In genomic region chr6:146281176-146281899, GRCm38 (mm10) we compare ENCODE assay signal across 9 mouse cellular contexts.
DNase-seq lines count a peak whose midpoint lies in the region; ATAC-seq and TF ChIP-seq lines count a peak whose summit lies in the region.
"Had no signal": no experiment of that assay in that cellular context is flagged by ENCODE, and none has a peak within 500 bp of the region (broad histone marks: within the 10 kb centered on the region; RNA-seq: fewer than 3 reads in every experiment).

No protein-coding gene starts in this region.

- peak; percentile 70 for ATAC-seq in megakaryocyte, adult 5-6 weeks (ENCODE audit: poor library complexity, severe bottlenecking)
- no peak for ATAC-seq in neural tube, embryonic 15.5 days (ENCODE audit: low FRiP score)

- H3K27me3 ChIP-seq in neural tube, embryonic 15.5 days (replicated peaks), result no peaks in the 10 kb centered on the region
- H3K27me3 ChIP-seq: liver, embryonic 13.5 days had no signal

- no peak overlapping the region for H3K4me2 ChIP-seq in neural tube, embryonic 15.5 days
- H3K4me2 ChIP-seq: liver, embryonic 13.5 days had no signal

- WGBS in neural tube, embryonic 15.5 days, result 87% methylated on average over 24 of the region's 24 CpGs

- TF ChIP-seq POLR2A in embryonic fibroblast, embryonic 13.5 days (IDR thresholded peaks at IDR 0.05; ENCODE audit: low read depth, low read length), result no peak

- H3K9me3 ChIP-seq in neural tube, embryonic 15.5 days (replicated peaks), result no peaks in the 10 kb centered on the region
- H3K9me3 ChIP-seq: liver, embryonic 13.5 days had no signal

- H3K9ac ChIP-seq in neural tube, embryonic 15.5 days (replicated peaks), result no peak overlapping the region
- H3K9ac ChIP-seq: liver, embryonic 13.5 days had no signal

- no peaks in the 10 kb centered on the region for H3K36me3 ChIP-seq in neural tube, embryonic 15.5 days
- H3K36me3 ChIP-seq: liver, embryonic 13.5 days had no signal

- no peak overlapping the region for H3K27ac ChIP-seq in embryonic fibroblast, embryonic 13.5 days (ENCODE audit: insufficient read depth, low read length)
- no peak overlapping the region for H3K27ac ChIP-seq in neural tube, embryonic 15.5 days (replicated peaks)
- H3K27ac ChIP-seq: liver, embryonic 13.5 days had no signal

- no peaks in the 10 kb centered on the region for H3K4me1 ChIP-seq in embryonic fibroblast, embryonic 13.5 days (ENCODE audit: control insufficient read depth, insufficient read depth, low read length)
- no peaks in the 10 kb centered on the region; the same call in 1 of the 2 replicates for H3K4me1 ChIP-seq in neural tube, embryonic 15.5 days
- H3K4me1 ChIP-seq: liver, embryonic 13.5 days had no signal

- H3K4me3 ChIP-seq in embryonic fibroblast, embryonic 13.5 days (ENCODE audit: insufficient read depth, low read length), result no peak overlapping the region
- no peak overlapping the region for H3K4me3 ChIP-seq in neural tube, embryonic 15.5 days (replicated peaks)
- H3K4me3 ChIP-seq: liver, embryonic 13.5 days had no signal

- peak; percentile 48 for DNase-seq in gastrocnemius, postnatal 10 days
- no peak for DNase-seq in gastrocnemius, postnatal 4 days (ENCODE audit: low spot score in 2 of 2)
- peak; percentile 65 for DNase-seq in right cerebral cortex, adult 18-20 months
- DNase-seq in right cerebral cortex, postnatal 36 days (ENCODE audit: low spot score in 2 of 2), result no peak
- DNase-seq in MN1 (ENCODE audit: low spot score), result no peak
- DNase-seq: liver, embryonic 13.5 days had no signal

- peak; percentile 32; the same call in 1 of the 2 replicates for TF ChIP-seq CTCF in embryonic fibroblast, embryonic 13.5 days (IDR thresholded peaks at IDR 0.05; ENCODE audit: borderline replicate concordance, insufficient read depth, low read length)

Comparison
In these comparisons a context has a peak if more than half of its experiments do, and no peak if none do; other contexts are left out.
1. DNase-seq: peak in gastrocnemius, postnatal 10 days (single experiment) and right cerebral cortex, adult 18-20 months (single experiment); none in gastrocnemius, postnatal 4 days (0 of 2), right cerebral cortex, postnatal 36 days (0 of 2) and MN1 (single experiment).